Mouse (Mus musculus): ENCODE results near the gene Pex11g.
A peak's percentile ranks its signal among the peaks of the same experiment; 100 is the strongest.

DNA sequence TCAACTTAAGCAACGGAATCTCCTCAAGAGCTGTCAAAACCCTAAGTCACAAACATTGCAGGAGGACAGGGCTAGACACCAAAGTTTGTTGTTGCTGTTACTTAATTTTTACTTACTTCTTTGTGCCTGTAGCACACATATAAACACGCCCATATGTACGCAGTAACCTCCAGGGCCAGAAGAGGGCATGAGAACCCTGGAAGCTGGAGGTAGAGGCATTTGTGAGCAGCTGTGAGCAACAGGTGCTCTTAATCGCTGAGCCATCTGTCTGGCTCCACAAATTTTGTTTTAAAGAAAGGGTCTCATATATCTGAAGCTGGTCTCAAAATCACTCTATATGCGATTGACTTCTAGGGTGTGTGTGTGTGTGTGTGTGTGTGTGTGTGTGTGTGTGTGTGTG, 3.2 kb downstream of the Pex11g start:
- TF ChIP-seq HCFC1 (IDR thresholded peaks at IDR 0.05; ENCODE audit: borderline replicate concordance, insufficient read depth, low read length) (no peak), CHD2 (IDR thresholded peaks at IDR 0.05; ENCODE audit: low read depth, low read length) (no peak), ZC3H11A (IDR thresholded peaks at IDR 0.05; ENCODE audit: borderline replicate concordance, low read depth, low read length) (peak; percentile 32; the same call in 1 of the 2 replicates), ZNF384 (IDR thresholded peaks at IDR 0.05; ENCODE audit: low read depth, low read length) (no peak), MAFK (IDR thresholded peaks at IDR 0.05; ENCODE audit: insufficient read depth, low read depth, low read length) (no peak)

Measured in ES-E14 (cell line).